Mouse (Mus musculus) liver, adult 2 months (tissue): ENCODE data around the gene Sh3bp5.
"Not testable (repeated sequence)": the region's sequence is repeated elsewhere in the genome, so short reads cannot be mapped to it uniquely, and the experiment has no call there.

Experiments
- CTCF ChIP-seq: fragments of 200-500 bp; IDR thresholded peaks from 2 replicates; pipeline ENCODE4 v1.5.1; 2011; ENCODE audit warnings: low read depth, low read length, control low read depth
- POLR2A ChIP-seq: fragments of 200-500 bp; IDR thresholded peaks from 2 replicates; pipeline ENCODE4 v1.6.1; 2011; ENCODE audit warnings: low read length, control low read depth; ENCODE audit not compliant: insufficient read depth; ENCODE audit errors: extremely low read depth

DNA sequence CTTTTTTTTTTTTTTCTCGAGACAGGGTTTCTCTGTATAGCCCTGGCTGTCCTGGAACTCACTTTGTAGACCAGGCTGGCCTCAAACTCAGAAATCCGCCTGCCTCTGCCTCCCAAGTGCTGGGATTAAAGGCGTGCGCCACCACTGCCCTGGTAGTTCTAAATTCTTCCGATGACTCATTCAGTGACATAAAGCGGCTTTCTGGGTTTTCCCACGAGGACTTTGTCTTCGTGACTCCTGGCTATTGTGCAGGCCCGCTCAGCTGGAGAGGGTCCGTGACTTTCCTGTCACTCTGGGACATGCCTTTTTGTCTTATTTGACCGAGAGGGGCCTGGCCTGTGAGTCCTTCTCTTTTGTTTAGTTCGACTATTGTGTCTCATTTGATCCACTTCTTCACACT, 18.1 kb upstream of the Sh3bp5 start:
- TF ChIP-seq CTCF, POLR2A: not testable (repeated sequence)
